Mouse (Mus musculus) hindbrain, embryonic 12.5 days (tissue): Measurements from ENCODE around the gene Vapb. TPM values are rescaled to one million over a fixed set of nuclear protein-coding genes. Genes with fewer than 3 reads are reported as not detected.
"Not testable (repeated sequence)": the region's sequence is repeated elsewhere in the genome, so short reads cannot be mapped to it uniquely, and the experiment has no call there.

Experiments
- ATAC-seq: fragments of 200-750 bp; cut with Nextera tagmentation; 2 replicates; pipeline ENCODE4 v1.8.0; 2017; ENCODE audit warnings: moderate TSS enrichment; ENCODE audit not compliant: low FRiP score
- H3K27ac ChIP-seq: fragments of 300-500 bp; sonication (generic); 2 replicates; pipeline ENCODE4 v1.5.1; 2016; ENCODE audit warnings: mild to moderate bottlenecking
- H3K27me3 ChIP-seq: fragments of 300-500 bp; sonication (generic); 2 replicates; pipeline ENCODE4 v1.6.1; 2016; ENCODE audit warnings: mild to moderate bottlenecking
- H3K36me3 ChIP-seq: fragments of 300-500 bp; sonication (generic); 2 replicates; pipeline ENCODE4 v1.6.1; 2016; ENCODE audit warnings: mild to moderate bottlenecking
- H3K4me1 ChIP-seq: fragments of 300-500 bp; sonication (generic); 2 replicates; pipeline ENCODE4 v1.6.1; 2016
- H3K4me2 ChIP-seq: fragments of 300-500 bp; sonication (generic); replicated peaks from 2 replicates; pipeline ENCODE4 v1.6.1; 2016; ENCODE audit warnings: mild to moderate bottlenecking
- H3K4me3 ChIP-seq: fragments of 300-500 bp; sonication (generic); 2 replicates; pipeline ENCODE4 v1.5.1; 2016; ENCODE audit warnings: mild to moderate bottlenecking
- H3K9ac ChIP-seq: fragments of 300-500 bp; sonication (generic); 2 replicates; pipeline ENCODE4 v1.6.1; 2016; ENCODE audit warnings: mild to moderate bottlenecking, moderate library complexity
- H3K9me3 ChIP-seq: fragments of 300-500 bp; sonication (generic); replicated peaks from 2 replicates; pipeline ENCODE4 v1.6.1; 2016; ENCODE audit warnings: mild to moderate bottlenecking
- WGBS: fragments of 180-500 bp; shearing (Covaris S2); methylation state at CpG from one replicate; pipeline ENCODE4 v1.1.7; 2016; 5-methylcytosine and 5-hydroxymethylcytosine counted together
- polyA plus RNA-seq: library from polyadenylated mRNA; unstranded; fragments of >200 nt; fragmentation: Nextera tagmentation; extraction: Ambion mirVana; gene quantifications from 2 replicates; pipeline ENCODE4 v1.2.1, GENCODE M21; 2016

The Vapb gene
- polyA plus RNA-seq, result 10.7 and 14.2 TPM in 2 replicates

- ATAC-seq, result peak; percentile 95
- H3K9me3 ChIP-seq, result no peaks in the 10 kb centered on the region
- peaks cover 24% of the 10 kb centered on the region for H3K4me1 ChIP-seq
- under 1% methylated on average over 56 of the region's 70 CpGs for WGBS
- peak within 1 kb of the TSS; percentile 79 for H3K9ac ChIP-seq
- H3K36me3 ChIP-seq, result no peaks in the 10 kb centered on the region; the same call in 1 of the 2 replicates
- peak within 1 kb of the TSS; percentile 72 for H3K27ac ChIP-seq
- peak within 1 kb of the TSS; percentile 77 for H3K4me3 ChIP-seq
- H3K4me2 ChIP-seq, result peak within 1 kb of the TSS; percentile 71
- peaks cover 4% of the 10 kb centered on the region; the same call in 1 of the 2 replicates for H3K27me3 ChIP-seq
Observed at GRCm38 (mm10) chr2:173737222-173737989, at the start of gene Vapb. TSS of gene Vapb (plus strand) at chr2:173737511.

GRCm38 (mm10) chr2:173689835-173690234, 47.5 kb upstream of the Vapb start:
- no peaks in the 10 kb centered on the region for H3K9me3 ChIP-seq
- H3K9ac ChIP-seq, result no peak overlapping the region
- H3K4me1 ChIP-seq, result peaks cover 19% of the 10 kb centered on the region
- H3K4me2 ChIP-seq, result no peak overlapping the region
- H3K27me3 ChIP-seq, result no peaks in the 10 kb centered on the region
- peaks cover 27% of the 10 kb centered on the region for H3K36me3 ChIP-seq
- ATAC-seq, result no peak
- no peak overlapping the region for H3K4me3 ChIP-seq
- H3K27ac ChIP-seq, result no peak overlapping the region

- ATAC-seq, result no peak
- 91% methylated on average over 6 of the region's 6 CpGs for WGBS
- Histone ChIP-seq H3K4me2 (no peak overlapping the region), H3K27me3 (no peaks in the 10 kb centered on the region), H3K27ac (no peak overlapping the region), H3K4me3 (no peak overlapping the region), H3K9ac (no peak overlapping the region), H3K4me1 (peaks cover 8% of the 10 kb centered on the region), H3K9me3 (no peaks in the 10 kb centered on the region), H3K36me3 (peaks cover 39% of the 10 kb centered on the region)
Observed at GRCm38 (mm10) chr2:173691748-173692147, 45.6 kb upstream of the Vapb start.

- ATAC-seq, result no peak
- 93% methylated on average over 2 of the region's 2 CpGs for WGBS
- peaks cover 48% of the 10 kb centered on the region for H3K36me3 ChIP-seq
Observed at GRCm38 (mm10) chr2:173692693-173693092, 44.6 kb upstream of the Vapb start.

GRCm38 (mm10) chr2:173698850-173699249, 38.5 kb upstream of the Vapb start:
- Histone ChIP-seq H3K36me3 (peaks cover 69% of the 10 kb centered on the region), H3K9ac (no peak overlapping the region), H3K4me3 (no peak overlapping the region), H3K27ac (no peak overlapping the region), H3K4me2 (no peak overlapping the region), H3K4me1 (0 out of 2 replicates have a peak, but pooled peaks cover 6% of the 10 kb centered on the region), H3K27me3 (no peaks in the 10 kb centered on the region), H3K9me3 (no peaks in the 10 kb centered on the region)
- ATAC-seq, result no peak
- WGBS, result 88% methylated on average over 3 of the region's 3 CpGs

More at GRCm38 (mm10) chr2:173692693-173693092, 44.6 kb upstream of the Vapb start:
- Histone ChIP-seq H3K4me3 (no peak overlapping the region), H3K4me2 (no peak overlapping the region), H3K9me3 (no peaks in the 10 kb centered on the region), H3K27ac (no peak overlapping the region; the same call in 1 of the 2 replicates), H3K4me1 (peaks cover 4% of the 10 kb centered on the region; the same call in 1 of the 2 replicates), H3K27me3 (no peaks in the 10 kb centered on the region), H3K9ac (no peak overlapping the region)

GRCm38 (mm10) chr2:173702096-173702866, 35.0 kb upstream of the Vapb start:
- Histone ChIP-seq H3K4me2 (no peak overlapping the region), H3K9ac (peak overlapping the region; percentile 23; the same call in 1 of the 2 replicates), H3K9me3 (no peaks in the 10 kb centered on the region), H3K36me3 (peaks cover 60% of the 10 kb centered on the region), H3K4me3 (no peak overlapping the region), H3K27ac (0 out of 2 replicates have a peak overlapping the region, but pooled peaks have one; percentile 48), H3K27me3 (no peaks in the 10 kb centered on the region), H3K4me1 (peaks cover 6% of the 10 kb centered on the region; the same call in 1 of the 2 replicates)
- ATAC-seq, result no peak
- WGBS, result 77% methylated on average over 16 of the region's 16 CpGs

- 83% methylated on average over 12 of the region's 12 CpGs for WGBS
- Histone ChIP-seq H3K36me3 (peaks cover 54% of the 10 kb centered on the region), H3K4me3 (no peak overlapping the region), H3K4me1 (peaks cover 6% of the 10 kb centered on the region; the same call in 1 of the 2 replicates), H3K27me3 (no peaks in the 10 kb centered on the region), H3K9me3 (no peaks in the 10 kb centered on the region), H3K27ac (0 out of 2 replicates have a peak overlapping the region, but pooled peaks have one; percentile 48), H3K9ac (no peak overlapping the region), H3K4me2 (no peak overlapping the region)
- ATAC-seq, result no peak
Observed at GRCm38 (mm10) chr2:173702867-173703237, 34.5 kb upstream of the Vapb start.

DNA sequence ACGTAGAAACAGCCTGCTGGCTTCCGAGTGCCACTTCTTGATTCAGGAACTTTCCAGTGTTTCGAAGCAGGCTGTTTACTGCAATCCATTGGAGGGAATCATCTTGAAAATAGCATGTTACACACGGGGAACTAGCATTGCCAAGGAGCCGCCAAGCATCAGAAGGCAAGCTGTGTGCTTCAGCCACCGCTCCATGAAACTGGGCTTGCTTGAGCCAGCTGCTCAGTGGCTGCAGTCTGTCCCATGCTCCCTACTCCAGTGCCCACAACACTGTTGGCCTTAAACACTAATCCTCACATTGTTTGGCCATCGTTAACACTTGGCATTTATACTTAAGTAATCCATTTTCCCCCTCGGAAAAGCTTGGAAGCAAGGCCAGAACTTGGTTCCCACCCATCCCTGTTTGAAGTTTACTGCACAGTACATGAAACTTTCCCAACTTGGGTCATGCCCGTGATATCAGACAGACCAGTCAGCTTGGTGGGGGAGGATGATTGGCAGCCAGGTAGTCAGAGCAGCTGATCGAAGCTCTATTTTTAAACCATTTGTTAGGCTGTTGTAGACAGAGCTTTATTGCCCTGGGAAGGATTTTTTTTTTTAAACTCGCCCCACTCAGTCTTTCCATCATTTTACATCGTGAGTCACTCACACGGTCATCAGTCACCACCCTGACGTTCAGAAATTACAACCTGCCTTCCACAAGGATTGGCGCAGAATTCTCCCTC, 31.3 kb upstream of the Vapb start:
- Histone ChIP-seq H3K4me3 (no peak overlapping the region), H3K27me3 (no peaks in the 10 kb centered on the region), H3K36me3 (peaks cover 31% of the 10 kb centered on the region), H3K9me3 (no peaks in the 10 kb centered on the region), H3K4me2 (no peak overlapping the region), H3K4me1 (peaks cover 6% of the 10 kb centered on the region; the same call in 1 of the 2 replicates), H3K27ac (no peak overlapping the region), H3K9ac (no peak overlapping the region)
- 88% methylated on average over 15 of the region's 15 CpGs for WGBS
- no peak for ATAC-seq

DNA sequence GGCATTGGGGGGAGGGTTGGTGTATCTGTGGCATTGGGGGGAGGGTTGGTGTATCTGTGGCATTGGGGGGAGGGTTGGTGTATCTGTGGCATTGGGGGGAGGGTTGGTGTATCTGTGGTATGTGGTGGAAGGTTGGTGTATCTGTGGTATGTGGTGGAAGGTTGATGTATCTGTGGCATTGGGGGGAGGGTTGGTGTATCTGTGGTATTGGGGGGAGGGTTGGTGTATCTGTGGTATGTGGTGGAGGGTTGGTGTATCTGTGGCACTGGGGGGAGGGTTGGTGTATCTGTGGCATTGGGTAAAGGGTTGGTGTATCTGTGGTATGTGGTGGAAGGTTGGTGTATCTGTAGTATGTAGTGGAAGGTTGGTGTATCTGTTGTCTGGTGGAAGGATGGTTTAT, 29.7 kb upstream of the Vapb start:
- not testable (repeated sequence) for H3K4me1 ChIP-seq, H3K9ac ChIP-seq, H3K4me2 ChIP-seq, H3K4me3 ChIP-seq, H3K9me3 ChIP-seq, H3K27me3 ChIP-seq, H3K27ac ChIP-seq, ATAC-seq
- H3K36me3 ChIP-seq, result peaks cover 19% of the 10 kb centered on the region

GRCm38 (mm10) chr2:173710193-173710592, 27.1 kb upstream of the Vapb start:
- WGBS, result 86% methylated on average over 6 of the region's 6 CpGs
- H3K9me3 ChIP-seq, result no peaks in the 10 kb centered on the region
- H3K27ac ChIP-seq, result no peak overlapping the region

DNA sequence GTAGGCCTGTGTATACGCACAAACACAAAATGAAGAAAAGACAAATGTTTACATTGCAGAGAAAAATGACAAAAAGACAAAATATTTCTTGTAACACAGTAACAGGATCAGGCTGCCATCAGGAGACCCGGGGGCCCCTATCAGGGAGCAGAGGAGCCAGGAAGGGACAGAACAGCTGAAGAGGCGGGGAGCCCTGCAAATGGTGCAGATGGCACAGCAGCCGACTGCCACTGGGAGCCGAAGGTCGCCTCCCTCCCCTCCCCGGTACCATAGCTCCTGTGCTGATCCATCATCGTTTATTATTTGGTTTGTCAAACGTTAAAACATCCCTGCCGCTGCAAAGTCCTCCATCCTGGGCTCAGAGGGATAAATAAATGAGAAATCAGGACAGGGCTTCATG, 24.7 kb upstream of the Vapb start:
- Histone ChIP-seq H3K4me2 (no peak overlapping the region), H3K4me3 (no peak overlapping the region), H3K27ac (peak overlapping the region; percentile 62), H3K9me3 (no peaks in the 10 kb centered on the region), H3K4me1 (peaks cover 23% of the 10 kb centered on the region), H3K9ac (no peak overlapping the region), H3K27me3 (no peaks in the 10 kb centered on the region), H3K36me3 (no peaks in the 10 kb centered on the region)
- peak; percentile 49 for ATAC-seq
- 34% methylated on average over 10 of the region's 10 CpGs for WGBS

More at GRCm38 (mm10) chr2:173710193-173710592, 27.1 kb upstream of the Vapb start:
- ATAC-seq, result no peak
- no peaks in the 10 kb centered on the region for H3K27me3 ChIP-seq
- peaks cover 22% of the 10 kb centered on the region for H3K4me1 ChIP-seq
- no peak overlapping the region for H3K9ac ChIP-seq
- no peak overlapping the region for H3K4me2 ChIP-seq
- 0 out of 2 replicates have a peak, but pooled peaks cover 3% of the 10 kb centered on the region for H3K36me3 ChIP-seq
- H3K4me3 ChIP-seq, result no peak overlapping the region

DNA sequence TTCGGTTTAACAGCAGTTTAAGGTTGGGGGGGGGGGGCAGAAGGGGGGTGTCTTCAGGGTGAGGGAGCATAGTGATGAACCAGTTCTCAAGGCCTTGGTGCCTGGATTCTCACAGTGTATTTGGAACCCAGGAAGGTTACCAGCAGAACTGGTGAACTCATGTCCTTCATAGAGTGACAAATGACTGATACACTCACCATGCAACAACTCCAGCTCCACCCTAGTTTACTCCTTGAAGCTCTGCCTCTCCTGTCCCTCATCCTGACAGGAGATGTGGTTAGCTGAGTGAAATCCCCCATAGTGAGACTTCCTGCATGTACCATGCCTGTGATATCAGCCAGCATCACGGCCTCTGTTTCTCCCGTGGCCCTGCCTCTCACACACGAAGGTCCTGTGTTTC, 24.1 kb upstream of the Vapb start:
- Histone ChIP-seq H3K27ac (peak overlapping the region; percentile 62), H3K4me3 (no peak overlapping the region), H3K9me3 (no peaks in the 10 kb centered on the region), H3K4me1 (peaks cover 23% of the 10 kb centered on the region), H3K36me3 (no peaks in the 10 kb centered on the region), H3K4me2 (no peak overlapping the region), H3K27me3 (no peaks in the 10 kb centered on the region), H3K9ac (no peak overlapping the region)
- no peak for ATAC-seq
- 81% methylated on average over 4 of the region's 4 CpGs for WGBS
